Mouse (Mus musculus) spleen, adult 2 months (tissue): ENCODE results near the gene Bivm.

Experiments used
- CTCF ChIP-seq: fragments of 200-500 bp; IDR thresholded peaks from 2 replicates; pipeline ENCODE4 v1.5.1; 2011; ENCODE audit warnings: mild to moderate bottlenecking, inconsistent platforms; ENCODE audit not compliant: insufficient read depth, insufficient read length, insufficient replicate concordance; ENCODE audit errors: extremely low read depth
- POLR2A ChIP-seq: fragments of 200-500 bp; IDR thresholded peaks from 2 replicates; pipeline ENCODE4 v1.6.1; 2011; ENCODE audit warnings: low read depth, low read length, inconsistent platforms

- TF ChIP-seq CTCF (no peak), POLR2A (no peak)
These were observed 49.2 kb downstream of the Bivm start for GRCm38 (mm10) chr1:44167859-44168383.
